Mouse (Mus musculus): ENCODE results near the gene Magt1. TPM values are rescaled to one million over a fixed set of nuclear protein-coding genes. Genes with fewer than 3 reads are reported as not detected.
A peak's percentile ranks its signal among the peaks of the same experiment; 100 is the strongest.
"Not testable (repeated sequence)": the region's sequence is repeated elsewhere in the genome, so short reads cannot be mapped to it uniquely, and the experiment has no call there.

Magt1 gene
- polyA plus RNA-seq, 1 experiment from 2014 or later = 56.8 TPM

DNA sequence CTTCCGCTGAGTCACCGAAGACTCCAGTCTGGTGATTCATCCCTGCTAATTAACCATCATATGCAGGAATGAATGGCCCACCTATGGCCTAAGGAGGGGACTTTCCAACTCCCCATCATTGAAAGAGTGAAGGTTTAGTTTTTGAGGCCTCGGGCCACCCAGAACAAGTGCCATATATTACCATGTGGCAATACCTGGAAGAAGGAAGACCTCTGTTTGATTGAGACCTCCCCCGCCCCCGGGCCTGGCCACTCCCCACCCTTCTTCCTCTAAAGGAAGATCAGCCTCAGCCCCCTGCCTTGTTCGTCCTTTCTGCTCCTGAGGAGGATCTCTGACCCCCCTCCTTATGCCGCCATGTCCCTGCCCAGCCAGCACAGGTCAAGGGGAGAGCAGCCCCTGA, 72.5 kb downstream of the Magt1 start:
- no peak overlapping the region for H3K4me2 ChIP-seq (replicated peaks)
- no peaks in the 10 kb centered on the region for H3K36me3 ChIP-seq
- no peak overlapping the region for H3K4me3 ChIP-seq (replicated peaks)
- no peaks in the 10 kb centered on the region for H3K4me1 ChIP-seq
- no peak overlapping the region for H3K27ac ChIP-seq (replicated peaks)
- no peak overlapping the region for H3K9ac ChIP-seq
- no peak for ATAC-seq (ENCODE audit: insufficient number of reproducible peaks, low FRiP score, low TSS enrichment, low read depth)
- 73% methylated on average over 6 of the region's 7 CpGs for WGBS
- no peaks in the 10 kb centered on the region for H3K27me3 ChIP-seq
- no peaks in the 10 kb centered on the region for H3K9me3 ChIP-seq (replicated peaks)

DNA sequence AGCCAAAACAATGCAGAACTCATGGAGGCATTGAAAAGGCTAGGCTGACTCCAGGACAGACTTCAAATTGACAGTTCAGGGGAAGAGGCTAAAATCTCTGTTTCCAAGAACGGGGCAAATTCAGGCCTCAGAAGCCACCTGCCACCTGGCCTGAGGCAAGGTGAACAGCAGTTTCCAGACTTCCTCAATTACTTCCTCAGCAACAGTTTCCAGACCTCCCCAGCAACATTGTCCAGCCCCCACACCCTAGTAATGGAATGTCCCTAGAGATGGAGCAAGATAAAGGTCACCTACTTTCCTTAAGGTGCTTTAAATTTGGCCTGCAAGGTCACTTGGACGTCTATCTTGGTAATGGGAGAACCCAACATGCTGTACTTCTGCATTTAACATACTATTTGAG, 74.0 kb downstream of the Magt1 start:
- Histone ChIP-seq H3K4me1 (no peaks in the 10 kb centered on the region), H3K27ac (replicated peaks) (no peak overlapping the region)
- ATAC-seq (ENCODE audit: insufficient number of reproducible peaks, low FRiP score, low TSS enrichment, low read depth) = no peak

DNA sequence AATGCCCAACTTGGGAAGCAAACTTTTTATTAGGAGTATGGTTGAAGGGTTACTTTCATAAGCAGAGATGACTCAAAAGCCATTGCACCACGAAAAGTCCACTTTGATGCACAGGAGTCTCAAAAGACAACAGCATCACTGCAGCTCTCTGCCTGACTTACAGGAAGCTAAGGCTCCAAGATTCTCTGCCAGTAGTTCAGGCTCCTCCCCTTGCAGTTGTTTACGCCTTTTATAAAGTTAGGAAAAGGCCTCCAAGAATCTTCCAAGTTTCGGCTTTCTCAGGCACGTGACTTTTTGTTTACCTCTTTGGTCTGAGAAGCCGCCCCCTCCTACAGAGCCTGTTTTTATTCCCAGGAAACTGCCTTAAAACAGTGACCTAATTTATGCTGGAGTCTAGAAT, 77.4 kb downstream of the Magt1 start:
- Histone ChIP-seq H3K36me3 (no peaks in the 10 kb centered on the region), H3K9ac (no peak overlapping the region), H3K27ac (replicated peaks) (no peak overlapping the region), H3K27me3 (no peaks in the 10 kb centered on the region), H3K4me3 (replicated peaks) (no peak overlapping the region), H3K4me2 (replicated peaks) (no peak overlapping the region), H3K4me1 (no peaks in the 10 kb centered on the region), H3K9me3 (replicated peaks) (no peaks in the 10 kb centered on the region)
- no peak for ATAC-seq (ENCODE audit: insufficient number of reproducible peaks, low FRiP score, low TSS enrichment, low read depth)
- WGBS = 44% methylated on average over 5 of the region's 5 CpGs

More for the DNA sequence above, 74.0 kb downstream of the Magt1 start:
- no peak overlapping the region for H3K4me3 ChIP-seq (replicated peaks)
- no peaks in the 10 kb centered on the region for H3K9me3 ChIP-seq (replicated peaks)
- H3K4me2 ChIP-seq (replicated peaks) = no peak overlapping the region
- H3K36me3 ChIP-seq = no peaks in the 10 kb centered on the region
- no peak overlapping the region for H3K9ac ChIP-seq
- WGBS = 27% methylated on average over 2 of the region's 2 CpGs
- no peaks in the 10 kb centered on the region for H3K27me3 ChIP-seq

DNA sequence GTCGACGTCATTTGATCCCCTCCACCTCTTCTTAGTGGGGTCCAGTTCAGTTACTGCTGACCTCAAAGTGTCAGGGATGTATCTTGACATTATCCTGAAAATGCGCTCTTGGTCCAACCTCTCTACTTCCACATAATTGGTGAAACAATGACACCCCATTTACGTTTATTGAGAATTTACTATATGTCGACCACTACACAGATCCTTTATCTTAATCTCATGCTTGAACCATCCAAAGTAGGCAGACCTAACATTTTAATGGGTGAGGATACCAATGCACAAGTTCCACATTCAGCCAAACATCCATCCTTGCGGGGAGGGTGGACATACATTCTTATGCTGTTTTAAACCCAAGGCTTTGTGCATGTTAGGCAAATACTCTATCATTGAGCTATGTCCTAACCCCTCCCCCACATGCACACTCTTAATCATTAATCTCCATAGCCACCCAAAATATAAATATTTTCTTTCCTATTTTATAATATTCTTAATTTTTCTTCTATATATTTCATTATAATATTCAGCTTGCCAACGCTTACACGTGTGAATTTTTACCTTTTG, 82.1 kb downstream of the Magt1 start:
- no peaks in the 10 kb centered on the region for H3K27me3 ChIP-seq
- H3K4me3 ChIP-seq (replicated peaks) = peak overlapping the region; percentile 62
- H3K4me2 ChIP-seq (replicated peaks) = peak overlapping the region; percentile 39
- no peak for ATAC-seq (ENCODE audit: insufficient number of reproducible peaks, low FRiP score, low TSS enrichment, low read depth)
- H3K27ac ChIP-seq (replicated peaks) = 0 out of 2 replicates have a peak overlapping the region, but pooled peaks have one; percentile 90
- 33% methylated on average over 8 of the region's 8 CpGs for WGBS
- H3K9me3 ChIP-seq (replicated peaks) = no peaks in the 10 kb centered on the region
- H3K9ac ChIP-seq = no peak overlapping the region
- H3K36me3 ChIP-seq = no peaks in the 10 kb centered on the region
- H3K4me1 ChIP-seq = 0 out of 2 replicates have a peak, but pooled peaks cover 9% of the 10 kb centered on the region

DNA sequence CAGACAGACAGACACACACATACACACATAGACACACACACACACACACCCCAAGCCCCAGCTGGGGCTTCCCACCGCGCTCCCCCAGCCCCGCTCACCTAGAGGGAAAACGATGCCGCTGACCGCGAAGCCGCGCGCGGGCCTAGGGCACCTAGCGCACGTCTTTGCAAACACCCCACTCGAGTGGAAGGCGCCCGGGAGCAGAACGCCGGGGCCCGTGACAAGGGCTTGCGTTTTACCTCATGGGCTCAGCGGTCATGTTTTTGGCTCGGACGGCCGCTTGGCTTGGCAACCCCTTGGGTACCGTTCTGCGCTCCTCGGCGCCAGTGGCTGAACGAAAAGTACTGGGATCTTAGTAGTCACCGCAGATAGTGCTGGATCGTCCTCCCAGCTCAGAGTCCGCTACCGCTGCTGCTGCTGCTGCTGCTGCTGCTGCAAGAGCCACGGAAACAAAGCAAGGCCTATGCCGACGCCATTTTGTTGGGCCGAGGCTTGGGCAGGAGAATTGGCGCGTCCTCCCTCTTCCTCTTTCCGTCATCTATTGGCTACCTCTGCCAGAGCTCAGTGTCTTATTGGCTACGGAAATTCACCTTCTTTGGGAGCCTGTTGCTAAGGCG, 82.7 kb downstream of the Magt1 start, which contains the start of gene Atrx:
Gene Atrx (minus strand): TSS at position 543 of the 617 bp plus-strand sequence.
- 0 out of 2 replicates have a peak, but pooled peaks cover 9% of the 10 kb centered on the region for H3K4me1 ChIP-seq
- H3K9ac ChIP-seq = peak within 1 kb of the TSS; percentile 65
- peak within 1 kb of the TSS; percentile 62 for H3K4me3 ChIP-seq (replicated peaks)
- H3K27me3 ChIP-seq = no peaks in the 10 kb centered on the region
- 17% methylated on average over 42 of the region's 42 CpGs for WGBS
- H3K36me3 ChIP-seq = no peaks in the 10 kb centered on the region
- peak within 1 kb of the TSS; percentile 43 for H3K4me2 ChIP-seq (replicated peaks)
- ATAC-seq (ENCODE audit: insufficient number of reproducible peaks, low FRiP score, low TSS enrichment, low read depth) = peak; percentile 91
- H3K27ac ChIP-seq (replicated peaks) = peak within 1 kb of the TSS; percentile 90
- no peaks in the 10 kb centered on the region for H3K9me3 ChIP-seq (replicated peaks)

DNA sequence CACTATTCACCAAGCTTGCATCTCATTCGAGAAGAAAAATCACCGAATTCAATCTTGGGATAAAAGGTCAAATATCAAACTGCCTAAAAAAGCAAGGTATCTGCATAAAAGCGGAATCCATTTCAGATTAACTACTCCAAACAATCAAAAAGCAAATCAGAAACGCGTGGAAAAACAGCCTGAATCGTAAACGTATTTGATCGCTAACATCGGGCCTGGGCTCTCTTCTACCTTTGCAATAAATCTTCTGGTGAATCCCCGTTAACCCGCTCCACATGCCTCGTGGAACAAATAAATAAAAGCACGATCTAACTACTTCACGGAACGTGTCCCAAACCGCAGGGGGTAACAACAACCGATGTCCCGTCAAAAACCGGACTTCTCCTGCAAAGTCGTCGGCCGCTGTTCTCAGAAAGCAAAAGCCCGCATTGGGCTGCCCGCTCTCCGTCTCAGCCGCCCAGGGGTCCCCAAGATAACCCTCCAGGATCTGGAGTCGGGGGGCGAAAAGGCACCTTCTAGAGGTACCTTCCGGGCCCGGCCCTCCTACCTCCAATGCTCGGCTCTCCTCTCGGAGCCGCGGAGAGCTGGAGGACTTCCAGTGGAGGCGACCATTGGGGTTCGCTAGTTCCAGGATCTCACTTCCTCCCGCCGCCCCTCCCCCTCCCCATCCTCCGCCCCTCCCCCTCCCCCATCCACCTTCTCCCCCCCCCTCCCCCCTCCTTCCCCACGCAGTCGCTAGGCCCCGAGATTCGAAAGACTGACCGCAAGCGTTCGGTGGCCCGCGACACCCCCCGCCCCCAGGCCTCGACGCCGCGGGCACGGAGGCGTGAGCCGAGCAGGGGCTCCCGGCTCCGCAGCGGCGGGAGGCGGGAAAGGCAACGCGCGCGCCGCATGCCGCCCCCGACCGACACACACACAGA, 83.5 kb downstream of the Magt1 start:
- ATAC-seq (ENCODE audit: insufficient number of reproducible peaks, low FRiP score, low TSS enrichment, low read depth) = peak; percentile 31; the same call in 1 of the 2 replicates
- H3K4me2 ChIP-seq (replicated peaks) = peak overlapping the region; percentile 43

DNA sequence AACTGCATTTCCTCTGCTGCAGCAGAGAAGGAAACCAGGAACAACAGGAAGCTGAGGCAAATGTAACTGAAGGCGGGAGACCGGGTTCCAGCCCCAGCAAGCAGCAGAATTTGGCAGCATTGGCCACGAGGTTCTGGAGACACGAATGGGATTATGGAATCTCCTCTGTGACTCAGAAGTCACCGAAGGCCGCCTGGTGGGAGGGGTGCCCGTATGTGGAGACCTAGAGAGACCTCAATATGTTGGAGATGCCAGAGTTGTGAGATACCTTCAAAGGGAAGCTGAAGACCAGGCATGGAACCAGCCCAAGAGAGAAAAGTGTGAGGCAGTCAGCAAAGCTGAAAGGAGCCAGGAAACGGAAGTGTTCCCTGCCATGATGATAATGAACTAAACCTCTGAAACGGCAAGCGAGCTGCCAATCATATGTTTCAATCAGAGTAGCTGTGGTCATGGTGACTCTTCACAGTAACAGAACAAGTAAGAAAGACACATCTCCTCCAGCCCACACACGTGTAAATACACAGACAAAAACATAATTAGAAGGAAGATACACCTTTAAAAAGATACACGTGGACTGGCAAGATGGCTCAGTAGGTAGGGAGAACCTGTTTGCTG, 85.5 kb downstream of the Magt1 start:
- Histone ChIP-seq H3K9me3 (replicated peaks) (no peaks in the 10 kb centered on the region), H3K27me3 (no peaks in the 10 kb centered on the region), H3K4me3 (replicated peaks) (no peak overlapping the region), H3K9ac (no peak overlapping the region), H3K36me3 (no peaks in the 10 kb centered on the region), H3K4me2 (replicated peaks) (0 out of 2 replicates have a peak overlapping the region, but pooled peaks have one; percentile 6), H3K27ac (replicated peaks) (no peak overlapping the region), H3K4me1 (0 out of 2 replicates have a peak, but pooled peaks cover 9% of the 10 kb centered on the region)
- WGBS = 56% methylated on average over 12 of the region's 12 CpGs
- no peak for ATAC-seq (ENCODE audit: insufficient number of reproducible peaks, low FRiP score, low TSS enrichment, low read depth)

More for the DNA sequence above, 83.5 kb downstream of the Magt1 start:
- no peaks in the 10 kb centered on the region for H3K36me3 ChIP-seq
- peak overlapping the region; percentile 90 for H3K27ac ChIP-seq (replicated peaks)
- no peaks in the 10 kb centered on the region for H3K9me3 ChIP-seq (replicated peaks)
- H3K27me3 ChIP-seq = no peaks in the 10 kb centered on the region
- H3K4me1 ChIP-seq = 0 out of 2 replicates have a peak, but pooled peaks cover 9% of the 10 kb centered on the region
- H3K9ac ChIP-seq = peak overlapping the region; percentile 65
- WGBS = 18% methylated on average over 35 of the region's 69 CpGs
- peak overlapping the region; percentile 62 for H3K4me3 ChIP-seq (replicated peaks)

DNA sequence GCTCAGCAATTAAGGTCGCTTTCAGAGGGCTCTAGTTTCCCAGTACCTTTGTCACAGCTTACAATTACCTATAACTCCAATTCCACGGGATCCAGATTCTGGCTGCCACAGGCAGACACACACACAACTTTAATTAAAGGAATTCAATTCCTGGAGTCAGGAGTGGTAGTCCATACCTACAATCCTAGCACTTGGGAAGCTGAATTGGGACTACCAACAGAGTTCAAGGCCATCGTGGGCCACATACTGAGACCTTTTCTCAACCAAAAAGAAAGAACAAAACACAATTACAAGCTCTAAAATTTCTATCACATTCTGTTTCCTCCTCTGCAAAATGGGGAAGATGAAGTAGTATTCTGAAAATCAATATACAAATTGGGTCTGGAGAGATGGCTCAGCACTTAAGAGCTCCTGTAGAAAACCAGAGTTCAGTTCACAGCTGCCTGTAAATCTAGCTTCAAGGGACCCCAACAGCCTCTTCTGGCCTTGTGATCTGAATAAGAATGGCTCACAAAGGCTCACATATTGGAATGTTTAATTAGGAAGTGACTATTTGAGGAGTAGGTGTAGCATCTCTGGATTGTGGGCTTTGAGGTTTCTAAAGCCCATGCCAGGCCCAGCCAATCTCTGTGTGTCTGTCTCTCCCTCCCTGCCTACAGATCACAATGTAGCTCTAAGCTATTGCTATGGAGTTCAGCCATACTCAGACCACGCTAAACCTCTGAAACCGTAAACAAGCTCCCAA, 87.2 kb downstream of the Magt1 start:
- 0 out of 2 replicates have a peak, but pooled peaks cover 9% of the 10 kb centered on the region for H3K4me1 ChIP-seq
- H3K4me3 ChIP-seq (replicated peaks) = no peak overlapping the region
- no peaks in the 10 kb centered on the region for H3K27me3 ChIP-seq
- H3K9ac ChIP-seq = no peak overlapping the region
- H3K27ac ChIP-seq (replicated peaks) = no peak overlapping the region
- no peaks in the 10 kb centered on the region for H3K36me3 ChIP-seq
- 86% methylated on average over 5 of the region's 5 CpGs for WGBS
- no peaks in the 10 kb centered on the region for H3K9me3 ChIP-seq (replicated peaks)
- no peak overlapping the region for H3K4me2 ChIP-seq (replicated peaks)
- ATAC-seq (ENCODE audit: insufficient number of reproducible peaks, low FRiP score, low TSS enrichment, low read depth) = no peak

DNA sequence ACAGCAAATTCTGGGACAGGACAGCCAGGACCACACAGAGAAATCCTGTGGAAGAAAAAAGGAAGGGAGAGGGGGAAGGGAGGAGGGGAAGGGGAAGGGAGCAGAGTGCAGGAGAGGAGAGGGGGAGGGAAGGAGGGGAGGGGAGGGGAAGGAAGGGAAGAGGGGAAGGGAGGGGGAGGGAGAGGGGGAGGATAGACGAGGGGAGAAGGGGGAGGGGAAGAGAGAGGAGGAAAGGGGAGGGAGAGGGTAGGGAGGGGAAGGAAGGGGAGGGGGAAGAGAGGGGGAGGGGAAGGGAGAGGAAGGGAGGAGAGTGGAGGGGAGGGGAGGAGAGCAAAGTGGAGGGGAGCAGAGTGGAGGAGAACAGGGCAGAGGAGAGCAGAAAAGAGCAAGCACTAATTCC, 87.8 kb downstream of the Magt1 start:
- no CpG with 5 or more reads among the region's 1 CpGs for WGBS
- no peak overlapping the region for H3K9ac ChIP-seq
- no peak overlapping the region for H3K27ac ChIP-seq (replicated peaks)

DNA sequence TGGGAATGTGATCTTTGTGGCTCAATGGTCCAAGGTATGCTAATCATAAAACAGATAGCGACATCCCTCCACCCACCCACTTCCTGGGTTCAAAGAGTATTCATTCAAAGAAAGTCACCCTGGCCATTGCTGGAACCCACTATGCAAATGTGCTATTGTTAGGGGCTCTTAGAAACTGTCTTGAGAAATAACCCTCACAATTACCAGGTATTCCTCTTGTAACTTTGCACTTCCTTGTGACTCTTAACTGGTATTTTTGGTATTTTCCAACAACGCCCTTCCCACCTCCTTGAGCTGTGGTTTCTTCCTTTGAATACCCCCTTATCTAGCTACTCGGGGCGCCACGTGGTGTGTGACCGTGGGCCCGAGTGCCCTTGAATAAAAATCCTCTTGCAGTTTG, 88.7 kb downstream of the Magt1 start:
- not testable (repeated sequence) for H3K4me3 ChIP-seq (replicated peaks); H3K4me2 ChIP-seq (replicated peaks); H3K36me3 ChIP-seq; H3K27me3 ChIP-seq; ATAC-seq (ENCODE audit: insufficient number of reproducible peaks, low FRiP score, low TSS enrichment, low read depth); H3K4me1 ChIP-seq; H3K27ac ChIP-seq (replicated peaks); H3K9me3 ChIP-seq (replicated peaks); H3K9ac ChIP-seq
- WGBS = 88% methylated on average over 7 of the region's 7 CpGs

More for the DNA sequence above, 87.8 kb downstream of the Magt1 start:
- no peaks in the 10 kb centered on the region for H3K27me3 ChIP-seq
- ATAC-seq (ENCODE audit: insufficient number of reproducible peaks, low FRiP score, low TSS enrichment, low read depth) = no peak
- 0 out of 2 replicates have a peak, but pooled peaks cover 9% of the 10 kb centered on the region for H3K4me1 ChIP-seq
- no peak overlapping the region for H3K4me2 ChIP-seq (replicated peaks)
- no peaks in the 10 kb centered on the region for H3K36me3 ChIP-seq
- no peak overlapping the region for H3K4me3 ChIP-seq (replicated peaks)
- no peaks in the 10 kb centered on the region for H3K9me3 ChIP-seq (replicated peaks)
